Mouse (Mus musculus): Measurements from ENCODE around the gene Ms4a4d. TPM values are rescaled to one million over a fixed set of nuclear protein-coding genes. Genes with fewer than 3 reads are reported as not detected.
"Not testable (repeated sequence)": the region's sequence is repeated elsewhere in the genome, so short reads cannot be mapped to it uniquely, and the experiment has no call there.

The Ms4a4d gene
- polyA plus RNA-seq (2012; ENCODE audit: insufficient read depth, insufficient read length, missing spikeins), result 5.7 and 7.2 TPM in 2 replicates

DNA sequence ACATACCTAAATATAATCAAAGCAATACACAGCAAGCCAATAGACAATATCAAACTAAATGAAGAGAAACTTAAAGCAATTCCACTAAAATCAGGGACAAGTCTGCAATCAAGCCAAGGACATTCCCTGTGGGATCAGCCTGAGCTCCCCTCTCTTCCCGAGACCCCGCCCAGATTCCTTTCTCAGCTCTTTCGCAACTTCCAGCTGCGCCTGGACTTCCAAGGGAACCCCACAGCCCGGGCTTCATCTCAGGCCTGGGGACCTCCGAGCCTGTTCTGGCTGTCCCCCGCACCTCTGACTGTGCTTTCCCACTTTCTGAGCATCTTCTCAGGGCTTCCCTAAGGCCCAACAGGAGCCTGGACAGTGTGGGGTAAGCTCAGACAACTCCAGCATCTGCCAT lies at the start of gene Ms4a4d:
Gene Ms4a4d (plus strand): TSS at position 209 of the 400 bp plus-strand sequence.
- H3K4me3 ChIP-seq (ENCODE audit: insufficient read depth, low read depth, low read length), result peak within 1 kb of the TSS; percentile 50

DNA sequence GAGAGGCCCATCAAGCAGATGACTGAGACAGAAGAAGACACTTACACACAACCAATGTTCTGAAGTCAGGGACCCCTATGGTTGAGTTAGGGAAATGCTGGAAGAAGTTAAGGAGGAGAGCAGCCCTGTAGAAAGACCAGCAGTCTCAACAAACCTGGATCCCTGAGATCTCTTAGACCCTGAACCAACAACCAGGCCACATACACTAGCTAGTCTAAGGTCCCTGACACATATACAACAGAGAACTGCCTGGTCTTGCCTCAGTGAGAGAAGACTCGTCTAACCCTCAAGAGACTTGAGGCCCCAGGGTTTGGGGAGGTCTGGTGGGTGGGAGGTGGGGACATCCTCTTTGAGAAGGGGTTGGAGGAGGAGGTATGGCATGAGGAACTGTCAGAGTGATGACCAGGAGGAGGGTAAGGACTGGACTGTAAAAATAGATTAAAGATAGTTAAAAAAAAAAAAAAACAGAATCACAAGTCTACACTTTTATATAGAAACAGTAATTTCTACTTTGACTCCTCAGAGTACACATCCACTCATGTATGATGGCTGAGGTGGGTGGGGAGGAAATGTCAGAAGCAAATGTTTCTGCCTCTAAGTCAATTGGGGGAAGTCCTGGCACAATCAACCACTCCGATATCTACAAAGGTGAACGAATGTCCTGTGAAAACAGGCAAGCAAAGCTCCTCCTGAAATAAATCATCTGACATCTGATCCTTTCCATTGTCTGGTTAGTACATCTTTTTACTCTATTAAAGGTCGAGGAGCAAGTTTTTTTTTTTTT lies 45.0 kb upstream of the Ms4a4d start:
- no peak overlapping the region for H3K4me3 ChIP-seq (ENCODE audit: insufficient read depth, low read depth, low read length)
- H3K4me1 ChIP-seq (ENCODE audit: control insufficient read depth, insufficient read depth, insufficient read length, low read length), result no peaks in the 10 kb centered on the region
- H3K27ac ChIP-seq (replicated peaks; ENCODE audit: low read depth, low read length), result no peak overlapping the region

More for the DNA sequence above, at the start of gene Ms4a4d:
- Histone ChIP-seq H3K27ac (replicated peaks; ENCODE audit: low read depth, low read length) (peak within 1 kb of the TSS; percentile 82), H3K4me1 (ENCODE audit: control insufficient read depth, insufficient read depth, insufficient read length, low read length) (no peaks in the 10 kb centered on the region)

DNA sequence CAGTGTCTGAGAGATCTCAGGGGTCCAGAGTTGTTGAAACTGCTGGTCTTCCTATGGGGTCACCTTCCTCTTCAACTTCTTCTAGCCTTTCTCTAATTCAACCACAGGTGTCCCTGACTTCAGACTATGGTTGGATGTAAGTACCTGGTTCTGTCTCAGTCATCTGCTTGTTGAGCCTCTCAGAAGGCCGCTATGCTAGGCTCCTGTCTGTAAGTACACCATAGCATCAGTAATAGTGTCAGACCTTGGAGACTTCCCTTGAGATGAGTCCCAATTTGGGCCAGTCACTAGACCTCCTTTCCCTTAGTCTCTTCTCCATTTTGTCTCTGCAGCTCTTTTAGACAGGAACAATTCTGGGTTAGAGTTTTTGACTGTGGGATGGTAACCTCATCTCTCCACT lies 43.9 kb upstream of the Ms4a4d start:
- Histone ChIP-seq H3K4me1 (ENCODE audit: control insufficient read depth, insufficient read depth, insufficient read length, low read length) (no peaks in the 10 kb centered on the region), H3K4me3 (ENCODE audit: insufficient read depth, low read depth, low read length) (no peak overlapping the region), H3K27ac (replicated peaks; ENCODE audit: low read depth, low read length) (no peak overlapping the region)

DNA sequence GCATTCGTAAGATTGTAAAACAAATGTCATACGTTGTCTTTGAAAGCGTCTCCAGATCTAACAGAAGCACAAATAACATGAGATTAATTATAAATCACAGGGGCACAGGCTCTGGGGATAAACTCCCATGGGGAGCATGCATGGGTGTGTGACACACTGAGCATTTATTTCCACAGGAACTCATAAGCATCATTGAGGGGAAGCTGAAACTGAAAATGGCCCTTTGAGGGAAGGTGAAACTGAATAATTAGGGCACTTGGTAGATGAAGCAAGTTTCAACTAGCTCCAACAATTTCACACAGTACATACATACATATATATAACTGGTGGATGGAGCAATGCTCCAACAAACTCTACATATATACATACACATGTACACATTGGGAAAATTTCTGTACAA lies 42.1 kb upstream of the Ms4a4d start:
- H3K4me1 ChIP-seq (ENCODE audit: control insufficient read depth, insufficient read depth, insufficient read length, low read length), result no peaks in the 10 kb centered on the region
- H3K4me3 ChIP-seq (ENCODE audit: insufficient read depth, low read depth, low read length), result no peak overlapping the region
- H3K27ac ChIP-seq (replicated peaks; ENCODE audit: low read depth, low read length), result no peak overlapping the region

DNA sequence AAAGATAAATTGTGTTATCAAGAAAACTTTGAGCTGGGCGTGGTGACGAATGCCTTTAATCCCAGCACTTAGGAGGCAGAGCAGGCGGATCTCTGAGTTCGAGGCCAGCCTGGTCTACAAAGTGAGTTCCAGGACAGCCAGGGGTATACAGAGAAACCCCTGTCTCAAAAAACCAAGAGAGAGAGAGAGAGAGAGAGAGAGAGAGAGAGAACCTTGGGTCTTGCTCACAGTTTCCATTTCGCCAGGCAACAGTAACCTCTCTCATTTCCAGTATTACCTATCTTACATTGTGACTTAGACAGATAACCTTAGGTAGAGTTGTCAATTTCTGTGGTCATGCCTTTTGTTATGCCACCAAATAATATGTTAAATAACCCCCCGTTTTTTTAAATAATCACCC lies 40.2 kb upstream of the Ms4a4d start:
- H3K4me3 ChIP-seq (ENCODE audit: insufficient read depth, low read depth, low read length), result no peak overlapping the region
- no peak overlapping the region for H3K27ac ChIP-seq (replicated peaks; ENCODE audit: low read depth, low read length)
- H3K4me1 ChIP-seq (ENCODE audit: control insufficient read depth, insufficient read depth, insufficient read length, low read length), result no peaks in the 10 kb centered on the region

DNA sequence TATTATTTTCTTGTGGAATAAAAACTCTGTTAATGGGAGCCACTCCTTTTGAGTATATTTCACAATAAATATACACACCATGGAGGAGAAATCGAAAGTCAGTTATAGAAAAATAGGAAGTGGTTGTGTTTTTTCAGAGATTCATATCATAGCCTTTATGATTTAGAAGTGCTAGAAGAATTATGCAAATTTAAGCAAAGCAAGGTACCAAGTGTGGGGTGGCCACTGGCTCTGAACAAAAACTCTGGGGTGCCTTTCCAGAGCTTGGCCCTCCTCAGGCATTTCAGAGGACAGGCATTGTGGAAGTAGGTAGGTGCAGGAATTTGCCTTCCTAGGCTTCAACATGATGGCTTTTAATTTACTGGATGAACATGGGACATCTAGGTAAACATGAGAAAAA lies 39.3 kb upstream of the Ms4a4d start:
- H3K4me1 ChIP-seq (ENCODE audit: control insufficient read depth, insufficient read depth, insufficient read length, low read length); H3K4me3 ChIP-seq (ENCODE audit: insufficient read depth, low read depth, low read length); H3K27ac ChIP-seq (replicated peaks; ENCODE audit: low read depth, low read length): not testable (repeated sequence)

DNA sequence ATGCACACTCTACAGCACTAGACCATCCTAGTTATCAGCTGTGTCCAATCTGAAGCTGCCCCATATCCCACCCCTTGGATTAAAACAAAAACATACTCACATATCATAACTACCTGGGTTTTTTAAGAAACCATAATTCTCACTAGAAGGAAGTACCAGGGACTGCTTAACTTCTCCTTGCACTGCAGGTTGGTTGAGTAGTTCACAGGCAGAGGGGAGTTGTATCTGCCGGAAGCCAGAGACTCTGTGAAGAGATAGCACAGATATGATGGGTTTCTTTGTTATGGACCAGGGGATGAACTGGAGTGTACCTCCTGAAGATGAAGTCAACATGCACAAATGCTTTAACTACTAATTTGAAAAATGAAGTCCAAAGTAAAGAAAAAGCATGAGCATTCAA lies 35.8 kb upstream of the Ms4a4d start:
- Histone ChIP-seq H3K27ac (replicated peaks; ENCODE audit: low read depth, low read length) (no peak overlapping the region), H3K4me1 (ENCODE audit: control insufficient read depth, insufficient read depth, insufficient read length, low read length) (no peaks in the 10 kb centered on the region), H3K4me3 (ENCODE audit: insufficient read depth, low read depth, low read length) (no peak overlapping the region)

DNA sequence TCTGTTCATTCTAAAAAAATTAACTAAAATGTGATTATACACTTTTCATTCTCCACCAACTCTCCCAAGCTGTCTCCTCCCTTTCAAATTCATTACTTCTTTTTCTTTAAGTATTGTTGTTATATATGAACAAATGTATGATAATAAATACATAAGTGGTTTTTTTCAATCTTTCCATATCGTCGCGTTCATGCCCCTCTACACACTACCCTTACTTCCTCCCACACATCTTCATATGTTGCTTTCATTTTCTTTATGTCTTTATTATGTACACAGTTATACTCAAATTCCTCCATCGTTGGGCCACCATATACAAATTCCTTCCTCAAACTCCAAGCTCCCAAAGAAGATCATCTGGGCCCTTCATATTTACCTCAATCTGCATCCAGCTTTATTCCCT lies 35.3 kb upstream of the Ms4a4d start:
- Histone ChIP-seq H3K4me3 (ENCODE audit: insufficient read depth, low read depth, low read length) (no peak overlapping the region), H3K27ac (replicated peaks; ENCODE audit: low read depth, low read length) (no peak overlapping the region), H3K4me1 (ENCODE audit: control insufficient read depth, insufficient read depth, insufficient read length, low read length) (no peaks in the 10 kb centered on the region)

DNA sequence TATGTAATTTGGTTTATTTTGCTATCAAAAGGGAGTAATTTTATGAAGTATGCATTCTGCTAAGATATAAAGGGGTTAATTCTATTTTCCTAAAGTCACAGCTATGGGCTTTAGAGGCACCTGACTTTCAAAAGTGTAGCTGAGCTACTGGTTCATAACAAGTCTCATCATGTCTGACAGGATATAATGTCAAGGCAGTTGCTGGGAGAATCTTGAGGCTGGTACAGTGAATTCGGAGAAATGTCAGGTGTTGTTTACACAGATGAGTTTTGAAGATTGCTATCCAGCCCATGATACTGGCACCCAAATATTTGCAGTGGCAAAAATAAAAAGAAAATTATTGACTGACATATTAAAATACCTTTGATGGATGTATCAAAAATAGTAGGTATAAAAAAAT lies 31.7 kb upstream of the Ms4a4d start:
- H3K27ac ChIP-seq (replicated peaks; ENCODE audit: low read depth, low read length), result no peak overlapping the region
- no peak overlapping the region for H3K4me3 ChIP-seq (ENCODE audit: insufficient read depth, low read depth, low read length)
- H3K4me1 ChIP-seq (ENCODE audit: control insufficient read depth, insufficient read depth, insufficient read length, low read length), result no peaks in the 10 kb centered on the region

DNA sequence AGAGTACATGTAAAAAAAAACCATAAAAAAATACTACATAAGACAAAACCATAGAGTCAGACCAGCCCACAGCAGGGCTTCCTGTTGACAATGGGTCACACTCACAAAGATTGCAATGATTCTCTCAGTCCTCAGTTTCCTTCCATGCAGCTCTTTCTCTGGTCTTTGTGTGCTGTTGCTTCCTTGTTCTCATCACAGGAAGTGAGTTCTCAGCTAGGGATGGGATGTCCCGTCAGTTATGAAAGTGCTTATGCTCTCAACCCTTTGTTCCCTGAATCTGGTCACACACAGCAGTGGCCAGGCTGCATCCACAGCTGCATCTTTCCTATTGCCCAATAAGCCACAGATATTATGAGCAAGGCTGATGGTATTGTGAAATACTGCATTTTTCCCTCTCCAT lies 23.1 kb upstream of the Ms4a4d start:
- Histone ChIP-seq H3K27ac (replicated peaks; ENCODE audit: low read depth, low read length) (no peak overlapping the region), H3K4me1 (ENCODE audit: control insufficient read depth, insufficient read depth, insufficient read length, low read length) (no peaks in the 10 kb centered on the region), H3K4me3 (ENCODE audit: insufficient read depth, low read depth, low read length) (no peak overlapping the region)

DNA sequence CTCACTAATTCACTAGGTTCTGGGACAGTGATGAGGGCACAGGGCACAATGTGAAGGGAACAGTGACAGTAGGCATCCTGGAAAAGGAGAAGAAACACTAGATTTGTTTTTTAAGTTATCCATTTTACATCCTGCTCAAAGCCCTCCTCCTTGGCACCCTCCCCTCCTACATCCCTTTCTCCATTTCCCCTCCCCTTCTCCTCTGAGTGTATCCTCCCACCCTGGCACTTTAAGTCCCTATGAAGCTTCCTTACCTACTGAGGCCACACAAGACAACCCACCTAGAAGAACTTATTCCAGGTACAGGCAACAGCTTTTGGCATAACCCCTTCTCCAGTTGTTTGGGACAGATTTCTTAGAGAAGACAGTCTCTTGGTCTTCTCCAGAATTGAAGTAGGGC lies 20.4 kb upstream of the Ms4a4d start, which contains the start of gene Ms4a6b:
Gene Ms4a6b (plus strand): TSS at position 267 of the 400 bp plus-strand sequence.
- Histone ChIP-seq H3K4me1 (ENCODE audit: control insufficient read depth, insufficient read depth, insufficient read length, low read length) (no peaks in the 10 kb centered on the region), H3K27ac (replicated peaks; ENCODE audit: low read depth, low read length) (peak within 1 kb of the TSS; percentile 47), H3K4me3 (ENCODE audit: insufficient read depth, low read depth, low read length) (no peak within 1 kb of the TSS)

DNA sequence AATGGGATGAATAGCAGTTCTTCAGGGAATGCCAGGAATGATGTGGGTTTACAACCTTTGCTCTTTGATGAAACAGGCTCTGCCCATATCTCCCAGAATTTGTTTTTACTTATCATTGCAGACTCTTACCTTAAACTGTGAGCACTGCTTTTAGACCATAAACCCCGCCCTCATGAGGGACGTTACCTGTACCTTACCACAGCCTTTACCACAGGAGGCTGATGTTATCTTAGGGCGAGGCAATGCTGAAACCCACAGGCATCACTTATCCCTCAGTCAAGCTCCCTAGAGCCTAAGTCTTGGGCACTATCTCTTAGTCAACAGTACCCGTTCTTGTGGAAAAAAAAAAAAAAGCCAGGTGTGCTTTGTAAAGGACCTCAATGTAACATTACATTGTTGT lies 19.8 kb upstream of the Ms4a4d start:
- Histone ChIP-seq H3K27ac (replicated peaks; ENCODE audit: low read depth, low read length) (peak overlapping the region; percentile 47), H3K4me1 (ENCODE audit: control insufficient read depth, insufficient read depth, insufficient read length, low read length) (no peaks in the 10 kb centered on the region), H3K4me3 (ENCODE audit: insufficient read depth, low read depth, low read length) (no peak overlapping the region)

DNA sequence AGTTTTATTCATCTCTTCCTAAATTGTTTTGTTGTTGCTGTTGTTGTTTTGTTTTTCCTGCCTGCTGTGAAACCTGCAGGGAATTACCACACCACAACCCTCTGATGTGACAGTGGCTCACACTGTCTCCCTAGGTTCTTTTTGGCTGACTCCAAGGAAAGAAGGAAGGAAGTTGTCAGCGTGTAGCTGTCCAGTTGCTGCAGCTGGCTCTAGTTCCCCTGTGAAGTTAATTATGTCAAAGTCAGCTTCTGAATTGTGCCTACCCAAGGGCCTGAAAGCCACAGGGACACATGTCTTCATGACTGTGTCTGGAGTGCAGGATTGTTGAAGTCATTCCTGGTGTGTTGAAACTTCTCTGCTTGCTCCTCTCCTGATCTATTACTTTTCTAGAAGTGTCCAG lies 19.2 kb upstream of the Ms4a4d start:
- H3K4me1 ChIP-seq (ENCODE audit: control insufficient read depth, insufficient read depth, insufficient read length, low read length); H3K4me3 ChIP-seq (ENCODE audit: insufficient read depth, low read depth, low read length): not testable (repeated sequence)
- H3K27ac ChIP-seq (replicated peaks; ENCODE audit: low read depth, low read length), result peak overlapping the region; percentile 48

DNA sequence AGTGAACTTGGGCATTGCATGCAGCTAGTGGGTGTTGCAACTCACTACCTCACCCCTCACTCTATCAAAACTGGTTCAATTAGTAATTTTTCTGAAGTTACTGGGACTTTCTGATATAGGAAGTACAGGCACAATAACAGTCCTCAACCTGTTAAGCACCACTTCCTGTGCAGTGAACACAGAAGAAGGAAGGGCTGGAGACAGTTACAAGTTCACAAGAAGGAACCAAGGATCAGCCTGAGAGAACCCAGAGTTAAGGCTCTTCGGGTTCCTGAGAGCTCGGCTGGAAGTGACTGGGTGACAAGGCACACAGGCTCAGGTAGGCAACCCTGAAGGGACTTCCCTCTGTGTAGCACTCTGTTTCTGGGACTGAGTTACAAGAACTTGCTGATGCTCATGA lies 18.2 kb upstream of the Ms4a4d start:
- not testable (repeated sequence) for H3K4me1 ChIP-seq (ENCODE audit: control insufficient read depth, insufficient read depth, insufficient read length, low read length)
- Histone ChIP-seq H3K4me3 (ENCODE audit: insufficient read depth, low read depth, low read length) (peak overlapping the region; percentile 40), H3K27ac (replicated peaks; ENCODE audit: low read depth, low read length) (peak overlapping the region; percentile 60; the same call in 1 of the 2 replicates)

DNA sequence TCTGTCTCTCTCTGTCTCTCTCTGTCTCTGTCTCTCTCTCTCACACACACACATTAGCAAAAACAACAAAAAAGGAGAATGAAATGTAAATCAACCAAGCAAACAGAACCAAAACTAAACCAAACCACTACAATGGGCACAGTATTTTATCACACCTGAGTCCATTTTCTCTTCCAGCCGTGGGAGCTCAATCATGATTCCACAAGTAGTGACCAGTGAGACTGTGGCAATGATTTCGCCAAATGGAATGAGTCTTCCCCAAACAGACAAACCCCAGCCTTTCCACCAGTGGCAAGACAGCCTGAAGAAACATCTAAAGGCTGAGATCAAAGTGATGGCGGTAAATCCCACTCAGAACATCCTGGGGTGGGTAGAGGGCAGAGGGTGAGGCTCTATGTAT lies 16.5 kb upstream of the Ms4a4d start:
- Histone ChIP-seq H3K27ac (replicated peaks; ENCODE audit: low read depth, low read length) (no peak overlapping the region), H3K4me1 (ENCODE audit: control insufficient read depth, insufficient read depth, insufficient read length, low read length) (no peaks in the 10 kb centered on the region), H3K4me3 (ENCODE audit: insufficient read depth, low read depth, low read length) (no peak overlapping the region; the same call in 1 of the 2 replicates)

DNA sequence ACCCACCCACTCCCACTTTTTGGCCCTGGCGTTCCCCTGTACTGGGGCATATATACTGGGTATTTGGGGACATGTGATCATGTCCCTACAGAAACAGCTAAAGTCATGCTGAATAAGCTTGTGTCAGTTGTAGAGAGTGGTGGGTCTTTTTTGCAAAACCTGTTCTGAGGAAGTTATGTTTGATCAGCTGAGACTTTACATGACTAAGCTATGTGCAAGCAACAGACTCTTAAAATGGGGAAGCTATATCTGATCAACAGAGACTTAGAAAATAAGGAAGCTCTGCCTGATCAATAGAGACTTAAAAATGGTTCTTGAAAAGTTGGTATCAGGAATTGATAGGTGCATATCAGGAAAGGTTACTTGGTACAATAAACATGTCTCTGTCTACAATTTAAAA lies 3.2 kb upstream of the Ms4a4d start:
- H3K4me1 ChIP-seq (ENCODE audit: control insufficient read depth, insufficient read depth, insufficient read length, low read length), result no peaks in the 10 kb centered on the region

More for the DNA sequence above, 3.2 kb upstream of the Ms4a4d start:
- H3K27ac ChIP-seq (replicated peaks; ENCODE audit: low read depth, low read length), result no peak overlapping the region
- no peak overlapping the region for H3K4me3 ChIP-seq (ENCODE audit: insufficient read depth, low read depth, low read length)
